Mouse (Mus musculus) heart, embryonic 11.5 days (tissue): Measurements from ENCODE around the gene Dgki. TPM values are rescaled to one million over a fixed set of nuclear protein-coding genes. Genes with fewer than 3 reads are reported as not detected.

Experiments
- ATAC-seq: fragments of 200-750 bp; cut with Nextera tagmentation; replicated peaks from 2 replicates; pipeline ENCODE4 v1.8.0; 2017; ENCODE audit warnings: moderate library complexity; ENCODE audit not compliant: insufficient number of reproducible peaks, low FRiP score, low TSS enrichment
- H3K27ac ChIP-seq: fragments of 300-500 bp; sonication (generic); 2 replicates; pipeline ENCODE4 v1.5.1; 2014; ENCODE audit warnings: mild to moderate bottlenecking, low read depth, low read length
- H3K27me3 ChIP-seq: fragments of 300-500 bp; sonication (generic); 2 replicates; pipeline ENCODE4 v1.6.1; 2014; ENCODE audit warnings: mild to moderate bottlenecking, low read length, mixed read lengths; ENCODE audit not compliant: control insufficient read depth, insufficient read depth
- H3K36me3 ChIP-seq: fragments of 300-500 bp; sonication (generic); 2 replicates; pipeline ENCODE4 v1.6.1; 2014; ENCODE audit warnings: mild to moderate bottlenecking, low read length, moderate library complexity, mixed read lengths; ENCODE audit not compliant: control insufficient read depth, insufficient read depth
- H3K4me1 ChIP-seq: fragments of 300-500 bp; sonication (generic); 2 replicates; pipeline ENCODE4 v1.6.1; 2014; ENCODE audit warnings: low read length; ENCODE audit not compliant: control insufficient read depth, insufficient read depth
- H3K4me2 ChIP-seq: fragments of 300-500 bp; sonication (generic); 2 replicates; pipeline ENCODE4 v1.6.1; 2014; ENCODE audit warnings: mild to moderate bottlenecking, moderate library complexity
- H3K4me3 ChIP-seq: fragments of 300-500 bp; sonication (generic); 2 replicates; pipeline ENCODE4 v1.5.1; 2014; ENCODE audit warnings: low read depth, low read length
- H3K9ac ChIP-seq: fragments of 300-500 bp; sonication (generic); 2 replicates; pipeline ENCODE4 v1.6.1; 2014; ENCODE audit warnings: mild to moderate bottlenecking, low read depth, low read length, moderate library complexity
- H3K9me3 ChIP-seq: fragments of 300-500 bp; sonication (generic); replicated peaks from 2 replicates; pipeline ENCODE4 v1.6.1; 2016; ENCODE audit warnings: low read length; ENCODE audit not compliant: control insufficient read depth
- WGBS: fragments of 180-500 bp; shearing (Covaris S2); extraction: QIAGEN DNeasy Blood & Tissue Kit; methylation state at CpG from one replicate; pipeline ENCODE4 v1.1.7; 2014; ENCODE audit not compliant: insufficient replicate concordance; 5-methylcytosine and 5-hydroxymethylcytosine counted together
- polyA plus RNA-seq: library from polyadenylated mRNA; unstranded; fragments of >200 nt; fragmentation: Nextera tagmentation; extraction: Ambion mirVana; gene quantifications from 2 replicates; pipeline ENCODE4 v1.2.1, GENCODE M21; 2014

The Dgki gene
- polyA plus RNA-seq, 1 experiment from 2014 or later, result 1.0 TPM

GRCm38 (mm10) chr6:36972494-36972893 lies 327.5 kb downstream of the Dgki start:
- Histone ChIP-seq H3K9ac (no peak overlapping the region), H3K4me3 (no peak overlapping the region), H3K9me3 (no peaks in the 10 kb centered on the region), H3K27me3 (no peaks in the 10 kb centered on the region), H3K36me3 (no peaks in the 10 kb centered on the region), H3K27ac (no peak overlapping the region), H3K4me2 (no peak overlapping the region), H3K4me1 (peaks cover 4% of the 10 kb centered on the region; the same call in 1 of the 2 replicates)
- ATAC-seq, result no peak
- 63% methylated on average over 1 of the region's 1 CpGs for WGBS

GRCm38 (mm10) chr6:36969249-36969885 lies 330.6 kb downstream of the Dgki start:
- Histone ChIP-seq H3K9me3 (no peaks in the 10 kb centered on the region), H3K27ac (no peak overlapping the region), H3K4me1 (peaks cover 4% of the 10 kb centered on the region; the same call in 1 of the 2 replicates), H3K27me3 (no peaks in the 10 kb centered on the region), H3K4me3 (no peak overlapping the region), H3K36me3 (no peaks in the 10 kb centered on the region), H3K4me2 (no peak overlapping the region), H3K9ac (no peak overlapping the region)
- 73% methylated on average over 5 of the region's 5 CpGs for WGBS
- no peak for ATAC-seq

- H3K27me3 ChIP-seq, result no peaks in the 10 kb centered on the region
- H3K4me2 ChIP-seq, result no peak overlapping the region
- no peak overlapping the region for H3K9ac ChIP-seq
- no peak for ATAC-seq
- H3K9me3 ChIP-seq, result no peaks in the 10 kb centered on the region; the same call in 1 of the 2 replicates
- H3K4me1 ChIP-seq, result no peaks in the 10 kb centered on the region
- H3K36me3 ChIP-seq, result no peaks in the 10 kb centered on the region
- no peak overlapping the region for H3K27ac ChIP-seq
- 81% methylated on average over 4 of the region's 4 CpGs for WGBS
- H3K4me3 ChIP-seq, result no peak overlapping the region
Observed at GRCm38 (mm10) chr6:36960658-36961057, 339.3 kb downstream of the Dgki start.

GRCm38 (mm10) chr6:36955293-36955692 lies 344.7 kb downstream of the Dgki start:
- no peak overlapping the region for H3K4me2 ChIP-seq
- H3K27me3 ChIP-seq, result no peaks in the 10 kb centered on the region
- WGBS, result 83% methylated on average over 4 of the region's 4 CpGs
- H3K4me3 ChIP-seq, result no peak overlapping the region
- H3K27ac ChIP-seq, result no peak overlapping the region
- no peak overlapping the region for H3K9ac ChIP-seq
- peaks cover 14% of the 10 kb centered on the region for H3K4me1 ChIP-seq
- H3K36me3 ChIP-seq, result no peaks in the 10 kb centered on the region
- ATAC-seq, result no peak
- no peaks in the 10 kb centered on the region; the same call in 1 of the 2 replicates for H3K9me3 ChIP-seq

GRCm38 (mm10) chr6:36950648-36951047 lies 349.3 kb downstream of the Dgki start:
- no peak overlapping the region for H3K9ac ChIP-seq
- H3K36me3 ChIP-seq, result no peaks in the 10 kb centered on the region
- H3K27ac ChIP-seq, result 0 out of 2 replicates have a peak overlapping the region, but pooled peaks have one; percentile 35
- no peaks in the 10 kb centered on the region for H3K27me3 ChIP-seq
- no peak overlapping the region for H3K4me2 ChIP-seq
- no peak for ATAC-seq
- H3K4me1 ChIP-seq, result peaks cover 14% of the 10 kb centered on the region
- WGBS, result 55% methylated on average over 3 of the region's 3 CpGs
- H3K9me3 ChIP-seq, result no peaks in the 10 kb centered on the region; the same call in 1 of the 2 replicates
- H3K4me3 ChIP-seq, result no peak overlapping the region

GRCm38 (mm10) chr6:36947861-36948260 lies 352.1 kb downstream of the Dgki start:
- Histone ChIP-seq H3K4me1 (peaks cover 14% of the 10 kb centered on the region), H3K27me3 (no peaks in the 10 kb centered on the region), H3K36me3 (no peaks in the 10 kb centered on the region), H3K27ac (no peak overlapping the region), H3K9ac (no peak overlapping the region), H3K4me2 (no peak overlapping the region), H3K4me3 (no peak overlapping the region), H3K9me3 (no peaks in the 10 kb centered on the region)
- WGBS, result 88% methylated on average over 5 of the region's 5 CpGs
- no peak for ATAC-seq

- WGBS, result 58% methylated on average over 2 of the region's 2 CpGs
- ATAC-seq, result no peak
- H3K4me1 ChIP-seq, result no peaks in the 10 kb centered on the region
Observed at GRCm38 (mm10) chr6:36937527-36937926, 362.5 kb downstream of the Dgki start.

GRCm38 (mm10) chr6:36936816-36937215 lies 363.2 kb downstream of the Dgki start:
- no peak overlapping the region for H3K9ac ChIP-seq
- no peak overlapping the region for H3K4me3 ChIP-seq
- H3K36me3 ChIP-seq, result no peaks in the 10 kb centered on the region
- no peak for ATAC-seq
- H3K27ac ChIP-seq, result no peak overlapping the region
- no peak overlapping the region for H3K4me2 ChIP-seq
- H3K27me3 ChIP-seq, result no peaks in the 10 kb centered on the region
- H3K4me1 ChIP-seq, result no peaks in the 10 kb centered on the region
- 82% methylated on average over 4 of the region's 4 CpGs for WGBS
- no peaks in the 10 kb centered on the region for H3K9me3 ChIP-seq

More at GRCm38 (mm10) chr6:36937527-36937926, 362.5 kb downstream of the Dgki start:
- Histone ChIP-seq H3K36me3 (no peaks in the 10 kb centered on the region), H3K9ac (no peak overlapping the region), H3K27ac (no peak overlapping the region), H3K9me3 (no peaks in the 10 kb centered on the region), H3K4me3 (no peak overlapping the region), H3K4me2 (no peak overlapping the region), H3K27me3 (no peaks in the 10 kb centered on the region)

GRCm38 (mm10) chr6:36931473-36931872 lies 368.5 kb downstream of the Dgki start:
- H3K4me1 ChIP-seq, result no peaks in the 10 kb centered on the region
- H3K4me3 ChIP-seq, result no peak overlapping the region
- no peaks in the 10 kb centered on the region for H3K27me3 ChIP-seq
- no peaks in the 10 kb centered on the region for H3K36me3 ChIP-seq
- WGBS, result 60% methylated on average over 4 of the region's 4 CpGs
- no peak for ATAC-seq
- no peaks in the 10 kb centered on the region for H3K9me3 ChIP-seq
- H3K4me2 ChIP-seq, result no peak overlapping the region
- no peak overlapping the region for H3K27ac ChIP-seq
- no peak overlapping the region for H3K9ac ChIP-seq
